Mouse (Mus musculus) midbrain, embryonic 10.5 days (tissue): ENCODE results near the gene Cnbd2. TPM values are rescaled to one million over a fixed set of nuclear protein-coding genes. Genes with fewer than 3 reads are reported as not detected.
A peak's percentile ranks its signal among the peaks of the same experiment; 100 is the strongest.
"Not testable (repeated sequence)": the region's sequence is repeated elsewhere in the genome, so short reads cannot be mapped to it uniquely, and the experiment has no call there.

ENCODE experiments used
- DNase-seq: peaks from one replicate; pipeline ENCODE4 v3.0.0-alpha.2; 2017; ENCODE audit warnings: low spot score
- H3K27ac ChIP-seq: fragments of 300-500 bp; sonication (generic); replicated peaks from 2 replicates; pipeline ENCODE4 v1.5.1; 2016; ENCODE audit warnings: mild to moderate bottlenecking
- H3K27me3 ChIP-seq: fragments of 300-500 bp; sonication (generic); 2 replicates; pipeline ENCODE4 v1.6.1; 2016; ENCODE audit warnings: low read depth, mild to moderate bottlenecking; ENCODE audit not compliant: poor library complexity, severe bottlenecking
- H3K36me3 ChIP-seq: fragments of 300-500 bp; sonication (generic); 2 replicates; pipeline ENCODE4 v1.6.1; 2016; ENCODE audit warnings: mild to moderate bottlenecking, moderate library complexity
- H3K4me1 ChIP-seq: fragments of 300-500 bp; sonication (generic); 2 replicates; pipeline ENCODE4 v1.6.1; 2016
- H3K4me3 ChIP-seq: fragments of 300-500 bp; sonication (generic); 2 replicates; pipeline ENCODE4 v1.5.1; 2016; ENCODE audit warnings: mild to moderate bottlenecking, moderate library complexity
- H3K9me3 ChIP-seq: fragments of 300-500 bp; sonication (generic); replicated peaks from 2 replicates; pipeline ENCODE4 v1.6.1; 2016; ENCODE audit warnings: mild to moderate bottlenecking
- WGBS: fragments of 180-500 bp; shearing (Covaris S2); methylation state at CpG from one replicate; pipeline ENCODE4 v1.1.7; 2016; 5-methylcytosine and 5-hydroxymethylcytosine counted together
- polyA plus RNA-seq: library from polyadenylated mRNA; unstranded; fragments of >200 nt; fragmentation: Nextera tagmentation; extraction: Ambion mirVana; gene quantifications from 2 replicates; pipeline ENCODE4 v1.2.1, GENCODE M21; 2016

The Cnbd2 gene
- polyA plus RNA-seq, 1 experiment from 2014 or later, result 3.1 TPM

GRCm38 (mm10) chr2:156401331-156401730 is 89.2 kb downstream of the Cnbd2 start:
- H3K4me3 ChIP-seq, result peak overlapping the region; percentile 46
- no peaks in the 10 kb centered on the region for H3K27me3 ChIP-seq
- H3K4me1 ChIP-seq, result peaks cover 15% of the 10 kb centered on the region
- H3K9me3 ChIP-seq, result no peaks in the 10 kb centered on the region
- peak; percentile 87 for DNase-seq
- 4% methylated on average over 9 of the region's 9 CpGs for WGBS
- H3K36me3 ChIP-seq, result no peaks in the 10 kb centered on the region
- H3K27ac ChIP-seq, result peak overlapping the region; percentile 87

- peak overlapping the region; percentile 87 for H3K27ac ChIP-seq
These were observed 89.9 kb downstream of the Cnbd2 start for GRCm38 (mm10) chr2:156402036-156402435.

GRCm38 (mm10) chr2:156406987-156407386 is 94.9 kb downstream of the Cnbd2 start:
- 4% methylated on average over 3 of the region's 3 CpGs for WGBS
- Histone ChIP-seq H3K27ac (peak overlapping the region; percentile 81), H3K4me3 (0 out of 2 replicates have a peak overlapping the region, but pooled peaks have one; percentile 2), H3K4me1 (peaks cover 21% of the 10 kb centered on the region), H3K9me3 (no peaks in the 10 kb centered on the region), H3K27me3 (no peaks in the 10 kb centered on the region), H3K36me3 (no peaks in the 10 kb centered on the region)
- peak; percentile 43 for DNase-seq

More at GRCm38 (mm10) chr2:156402036-156402435, 89.9 kb downstream of the Cnbd2 start:
- 91% methylated on average over 3 of the region's 3 CpGs for WGBS
- Histone ChIP-seq H3K27me3 (no peaks in the 10 kb centered on the region), H3K9me3 (no peaks in the 10 kb centered on the region), H3K4me3 (no peak overlapping the region), H3K4me1 (peaks cover 22% of the 10 kb centered on the region), H3K36me3 (no peaks in the 10 kb centered on the region)
- DNase-seq, result no peak

GRCm38 (mm10) chr2:156408168-156408567 is 96.1 kb downstream of the Cnbd2 start:
- no peak for DNase-seq
- 32% methylated on average over 8 of the region's 8 CpGs for WGBS
- H3K4me3 ChIP-seq, result 0 out of 2 replicates have a peak overlapping the region, but pooled peaks have one; percentile 9
- H3K27ac ChIP-seq, result peak overlapping the region; percentile 81
- no peaks in the 10 kb centered on the region for H3K27me3 ChIP-seq
- no peaks in the 10 kb centered on the region for H3K36me3 ChIP-seq
- no peaks in the 10 kb centered on the region for H3K9me3 ChIP-seq
- H3K4me1 ChIP-seq, result peaks cover 21% of the 10 kb centered on the region

- H3K27ac ChIP-seq, H3K9me3 ChIP-seq, DNase-seq, H3K4me3 ChIP-seq, H3K27me3 ChIP-seq, H3K36me3 ChIP-seq: not testable (repeated sequence)
- WGBS, result 82% methylated on average over 7 of the region's 7 CpGs
- peaks cover 21% of the 10 kb centered on the region for H3K4me1 ChIP-seq
These were observed 99.2 kb downstream of the Cnbd2 start for GRCm38 (mm10) chr2:156411348-156411747.

- Histone ChIP-seq H3K4me3 (no peak overlapping the region), H3K9me3 (no peaks in the 10 kb centered on the region), H3K4me1 (peaks cover under 1% of the 10 kb centered on the region; the same call in 1 of the 2 replicates), H3K27ac (no peak overlapping the region), H3K36me3 (no peaks in the 10 kb centered on the region), H3K27me3 (peaks cover 32% of the 10 kb centered on the region)
- no peak for DNase-seq
- 74% methylated on average over 2 of the region's 2 CpGs for WGBS
These were observed 102.9 kb downstream of the Cnbd2 start for GRCm38 (mm10) chr2:156414996-156415395.

GRCm38 (mm10) chr2:156415674-156416073 is 103.6 kb downstream of the Cnbd2 start:
- no peak overlapping the region for H3K27ac ChIP-seq
- H3K4me1 ChIP-seq, result peaks cover 8% of the 10 kb centered on the region
- 72% methylated on average over 5 of the region's 5 CpGs for WGBS
- no peaks in the 10 kb centered on the region for H3K36me3 ChIP-seq
- peaks cover 39% of the 10 kb centered on the region for H3K27me3 ChIP-seq
- DNase-seq, result no peak
- no peak overlapping the region for H3K4me3 ChIP-seq
- H3K9me3 ChIP-seq, result no peaks in the 10 kb centered on the region

- H3K4me1 ChIP-seq, result peaks cover 22% of the 10 kb centered on the region
- DNase-seq, result no peak
- no peak overlapping the region for H3K4me3 ChIP-seq
- 80% methylated on average over 1 of the region's 1 CpGs for WGBS
- H3K27ac ChIP-seq, result no peak overlapping the region
- H3K36me3 ChIP-seq, result no peaks in the 10 kb centered on the region
- no peaks in the 10 kb centered on the region for H3K9me3 ChIP-seq
- H3K27me3 ChIP-seq, result peaks cover 54% of the 10 kb centered on the region
These were observed 105.1 kb downstream of the Cnbd2 start for GRCm38 (mm10) chr2:156417194-156417593.

GRCm38 (mm10) chr2:156418467-156418866 is 106.4 kb downstream of the Cnbd2 start:
- WGBS, result 86% methylated on average over 5 of the region's 5 CpGs
- no peak for DNase-seq
- Histone ChIP-seq H3K9me3 (no peaks in the 10 kb centered on the region), H3K4me1 (peaks cover 22% of the 10 kb centered on the region), H3K4me3 (no peak overlapping the region), H3K27ac (no peak overlapping the region), H3K36me3 (no peaks in the 10 kb centered on the region), H3K27me3 (peaks cover 66% of the 10 kb centered on the region)

GRCm38 (mm10) chr2:156420327-156420693 is 108.2 kb downstream of the Cnbd2 start:
- DNase-seq, result no peak
- Histone ChIP-seq H3K9me3 (no peaks in the 10 kb centered on the region), H3K4me1 (peaks cover 26% of the 10 kb centered on the region), H3K27me3 (peaks cover 81% of the 10 kb centered on the region), H3K36me3 (no peaks in the 10 kb centered on the region), H3K27ac (peak overlapping the region; percentile 81), H3K4me3 (peak overlapping the region; percentile 77)
- WGBS, result 11% methylated on average over 14 of the region's 14 CpGs

- H3K36me3 ChIP-seq, result no peaks in the 10 kb centered on the region
- DNase-seq, result peak; percentile 71
- peak within 1 kb of the TSS; percentile 77 for H3K4me3 ChIP-seq
- H3K27ac ChIP-seq, result peak within 1 kb of the TSS; percentile 81
- no peaks in the 10 kb centered on the region for H3K9me3 ChIP-seq
- H3K27me3 ChIP-seq, result peaks cover 81% of the 10 kb centered on the region
- under 1% methylated on average over 75 of the region's 76 CpGs for WGBS
- peaks cover 31% of the 10 kb centered on the region for H3K4me1 ChIP-seq
These were observed 108.7 kb downstream of the Cnbd2 start, which contains the start of gene Epb41l1 for GRCm38 (mm10) chr2:156420694-156421380. Gene Epb41l1, plus strand, starts transcription at chr2:156420909.

- H3K27ac ChIP-seq, result peak overlapping the region; percentile 81
- H3K9me3 ChIP-seq, result no peaks in the 10 kb centered on the region
- H3K4me3 ChIP-seq, result peak overlapping the region; percentile 77
- peak; percentile 49 for DNase-seq
- peaks cover 76% of the 10 kb centered on the region for H3K27me3 ChIP-seq
- peaks cover 33% of the 10 kb centered on the region for H3K4me1 ChIP-seq
- H3K36me3 ChIP-seq, result no peaks in the 10 kb centered on the region
- under 1% methylated on average over 36 of the region's 36 CpGs for WGBS
These were observed 109.4 kb downstream of the Cnbd2 start for GRCm38 (mm10) chr2:156421381-156422110.

- Histone ChIP-seq H3K27ac (no peak overlapping the region), H3K9me3 (no peaks in the 10 kb centered on the region), H3K4me3 (peak overlapping the region; percentile 77; the same call in 1 of the 2 replicates), H3K4me1 (peaks cover 33% of the 10 kb centered on the region), H3K27me3 (peaks cover 70% of the 10 kb centered on the region), H3K36me3 (no peaks in the 10 kb centered on the region)
- WGBS, result 9% methylated on average over 8 of the region's 8 CpGs
- no peak for DNase-seq
These were observed 110.5 kb downstream of the Cnbd2 start for GRCm38 (mm10) chr2:156422631-156423030.
